Mouse (Mus musculus) fibroblast of lung, adult 2 months (primary cell): ENCODE results near the gene Crcp.

Experiments
- DNase-seq: peaks from one replicate; pipeline ENCODE4 v3.0.0-alpha.2; 2011; ENCODE audit warnings: low read depth

Crcp gene

GRCm38 (mm10) chr5:130097837-130098236 is 68.7 kb downstream of the Crcp start:
- no peak for DNase-seq

GRCm38 (mm10) chr5:130101724-130102123 is 72.6 kb downstream of the Crcp start:
- DNase-seq: no peak

GRCm38 (mm10) chr5:130109348-130109747 is 80.3 kb downstream of the Crcp start:
- peak; percentile 63 for DNase-seq
